Mouse (Mus musculus): ENCODE data around the gene Spata2. TPM values are rescaled to one million over a fixed set of nuclear protein-coding genes. Genes with fewer than 3 reads are reported as not detected.

Gene Spata2
- total and polyA plus RNA-seq, 3 experiments = 15.4 to 15.6 (median 15.5) TPM

GRCm38 (mm10) chr2:167483081-167483826, 9.4 kb downstream of the Spata2 start:
- Histone ChIP-seq H3K27ac (no peak overlapping the region), H3K4me3 (no peak overlapping the region), H3K4me1 (ENCODE audit: control insufficient read depth, insufficient read depth, low read length) (peaks cover 12% of the 10 kb centered on the region), H3K9ac (ENCODE audit: low read depth, low read length) (no peak overlapping the region), H3K27me3 (ENCODE audit: control insufficient read depth, insufficient read depth, low read length) (no peaks in the 10 kb centered on the region), H3K36me3 (ENCODE audit: control insufficient read depth, insufficient read depth, low read length) (no peaks in the 10 kb centered on the region), H3K79me2 (replicated peaks; ENCODE audit: control insufficient read depth, insufficient read depth, low read length) (peaks cover 6% of the 10 kb centered on the region)
- DNase-seq = peak in 1 of 2 experiments; percentile 25
- TF ChIP-seq POLR2A (IDR thresholded peaks at IDR 0.05; ENCODE audit: insufficient read depth, low read depth, low read length) (no peak), CTCF (IDR thresholded peaks at IDR 0.05) (no peak), EP300 (IDR thresholded peaks at IDR 0.05; ENCODE audit: insufficient read depth, low read depth, low read length) (no peak)
- intact Hi-C loops (cut with DNase I) = no loop called here
- WGBS = 80% methylated on average over 27 of the region's 27 CpGs

GRCm38 (mm10) chr2:167482681-167483080, 10.0 kb downstream of the Spata2 start:
- Histone ChIP-seq H3K4me3 (no peak overlapping the region), H3K9ac (ENCODE audit: low read depth, low read length) (no peak overlapping the region), H3K79me2 (replicated peaks; ENCODE audit: control insufficient read depth, insufficient read depth, low read length) (peaks cover 6% of the 10 kb centered on the region), H3K27me3 (ENCODE audit: control insufficient read depth, insufficient read depth, low read length) (no peaks in the 10 kb centered on the region), H3K27ac (no peak overlapping the region), H3K36me3 (ENCODE audit: control insufficient read depth, insufficient read depth, low read length) (no peaks in the 10 kb centered on the region), H3K4me1 (ENCODE audit: control insufficient read depth, insufficient read depth, low read length) (peaks cover 12% of the 10 kb centered on the region)
- TF ChIP-seq POLR2A (IDR thresholded peaks at IDR 0.05; ENCODE audit: insufficient read depth, low read depth, low read length) (no peak), EP300 (IDR thresholded peaks at IDR 0.05; ENCODE audit: insufficient read depth, low read depth, low read length) (no peak), CTCF (IDR thresholded peaks at IDR 0.05) (no peak)
- WGBS = 74% methylated on average over 4 of the region's 4 CpGs
- intact Hi-C loops (cut with DNase I) = no loop called here
- DNase-seq = no peak

- H3K9ac ChIP-seq (ENCODE audit: low read depth, low read length) = no peak overlapping the region
- H3K79me2 ChIP-seq (replicated peaks; ENCODE audit: control insufficient read depth, insufficient read depth, low read length) = no peaks in the 10 kb centered on the region
- intact Hi-C loops (cut with DNase I) = no loop called here
- no peak overlapping the region for H3K27ac ChIP-seq
- 94% methylated on average over 1 of the region's 1 CpGs for WGBS
- TF ChIP-seq EP300 (IDR thresholded peaks at IDR 0.05; ENCODE audit: insufficient read depth, low read depth, low read length) = no peak
- no peak for TF ChIP-seq POLR2A (IDR thresholded peaks at IDR 0.05; ENCODE audit: insufficient read depth, low read depth, low read length)
- no peak for TF ChIP-seq CTCF (IDR thresholded peaks at IDR 0.05)
- no peak for DNase-seq
- no peaks in the 10 kb centered on the region for H3K36me3 ChIP-seq (ENCODE audit: control insufficient read depth, insufficient read depth, low read length)
- H3K4me3 ChIP-seq = no peak overlapping the region
- peaks cover 6% of the 10 kb centered on the region for H3K4me1 ChIP-seq (ENCODE audit: control insufficient read depth, insufficient read depth, low read length)
- no peaks in the 10 kb centered on the region for H3K27me3 ChIP-seq (ENCODE audit: control insufficient read depth, insufficient read depth, low read length)
These were observed 13.2 kb downstream of the Spata2 start for GRCm38 (mm10) chr2:167479501-167479900.

GRCm38 (mm10) chr2:167478128-167478527, 14.6 kb downstream of the Spata2 start:
- TF ChIP-seq POLR2A (IDR thresholded peaks at IDR 0.05; ENCODE audit: insufficient read depth, low read depth, low read length) (no peak), EP300 (IDR thresholded peaks at IDR 0.05; ENCODE audit: insufficient read depth, low read depth, low read length) (no peak), CTCF (IDR thresholded peaks at IDR 0.05) (no peak)
- H3K27ac ChIP-seq = no peak overlapping the region
- H3K4me1 ChIP-seq (ENCODE audit: control insufficient read depth, insufficient read depth, low read length) = peaks cover 6% of the 10 kb centered on the region
- WGBS = 40% methylated on average over 2 of the region's 2 CpGs
- no peak overlapping the region for H3K9ac ChIP-seq (ENCODE audit: low read depth, low read length)
- H3K27me3 ChIP-seq (ENCODE audit: control insufficient read depth, insufficient read depth, low read length) = no peaks in the 10 kb centered on the region
- no peaks in the 10 kb centered on the region for H3K36me3 ChIP-seq (ENCODE audit: control insufficient read depth, insufficient read depth, low read length)
- DNase-seq = no peak
- H3K79me2 ChIP-seq (replicated peaks; ENCODE audit: control insufficient read depth, insufficient read depth, low read length) = no peaks in the 10 kb centered on the region
- intact Hi-C loops (cut with DNase I) = no loop called here
- no peak overlapping the region for H3K4me3 ChIP-seq

- peaks cover 6% of the 10 kb centered on the region for H3K4me1 ChIP-seq (ENCODE audit: control insufficient read depth, insufficient read depth, low read length)
- TF ChIP-seq EP300 (IDR thresholded peaks at IDR 0.05; ENCODE audit: insufficient read depth, low read depth, low read length) (no peak), CTCF (IDR thresholded peaks at IDR 0.05) (no peak), POLR2A (IDR thresholded peaks at IDR 0.05; ENCODE audit: insufficient read depth, low read depth, low read length) (no peak)
These were observed 15.9 kb downstream of the Spata2 start for GRCm38 (mm10) chr2:167476762-167477161.

GRCm38 (mm10) chr2:167476200-167476688, 16.4 kb downstream of the Spata2 start:
- Histone ChIP-seq H3K79me2 (replicated peaks; ENCODE audit: control insufficient read depth, insufficient read depth, low read length) (no peaks in the 10 kb centered on the region), H3K4me3 (no peak overlapping the region), H3K27me3 (ENCODE audit: control insufficient read depth, insufficient read depth, low read length) (no peaks in the 10 kb centered on the region), H3K4me1 (ENCODE audit: control insufficient read depth, insufficient read depth, low read length) (peaks cover 6% of the 10 kb centered on the region), H3K27ac (no peak overlapping the region), H3K9ac (ENCODE audit: low read depth, low read length) (no peak overlapping the region), H3K36me3 (ENCODE audit: control insufficient read depth, insufficient read depth, low read length) (no peaks in the 10 kb centered on the region)
- intact Hi-C loops (cut with DNase I) = no loop called here
- WGBS = 8% methylated on average over 7 of the region's 7 CpGs
- DNase-seq = peak; percentile 45 to 52
- no peak for TF ChIP-seq POLR2A (IDR thresholded peaks at IDR 0.05; ENCODE audit: insufficient read depth, low read depth, low read length)
- peak; percentile 37 for TF ChIP-seq CTCF (IDR thresholded peaks at IDR 0.05)
- no peak for TF ChIP-seq EP300 (IDR thresholded peaks at IDR 0.05; ENCODE audit: insufficient read depth, low read depth, low read length)

More at GRCm38 (mm10) chr2:167476762-167477161, 15.9 kb downstream of the Spata2 start:
- Histone ChIP-seq H3K27me3 (ENCODE audit: control insufficient read depth, insufficient read depth, low read length) (no peaks in the 10 kb centered on the region), H3K27ac (no peak overlapping the region), H3K9ac (ENCODE audit: low read depth, low read length) (no peak overlapping the region), H3K79me2 (replicated peaks; ENCODE audit: control insufficient read depth, insufficient read depth, low read length) (no peaks in the 10 kb centered on the region), H3K36me3 (ENCODE audit: control insufficient read depth, insufficient read depth, low read length) (no peaks in the 10 kb centered on the region), H3K4me3 (no peak overlapping the region)
- WGBS = 47% methylated on average over 4 of the region's 4 CpGs
- no peak for DNase-seq
- intact Hi-C loops (cut with DNase I) = no loop called here
